In the genomic region with DNA sequence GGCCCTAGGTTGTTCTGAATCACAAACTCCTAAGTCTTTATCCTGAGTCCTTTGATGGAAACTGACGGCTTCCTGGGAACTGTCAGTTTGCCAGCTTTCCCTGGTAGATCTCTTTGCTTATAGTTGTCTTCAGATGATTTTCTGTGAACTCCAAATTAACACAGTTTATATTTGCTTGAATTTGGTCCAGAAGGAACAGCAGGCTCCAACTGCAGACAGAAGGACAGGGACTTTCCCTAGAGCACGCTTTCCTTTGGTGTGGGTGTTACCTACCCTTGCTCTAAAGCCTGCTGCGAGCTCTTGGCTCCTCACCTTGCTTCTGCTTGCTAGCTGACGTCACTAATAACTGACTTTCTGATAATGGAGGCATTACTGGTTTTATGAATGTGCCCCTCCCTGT, we compare ENCODE assay signal across 16 mouse cellular contexts.
DNase-seq lines count a peak whose midpoint lies in the region; ATAC-seq lines count a peak whose summit lies in the region.
"Had no signal": no experiment of that assay in that cellular context is flagged by ENCODE, and none has a peak within 500 bp of the region (broad histone marks: within the 10 kb centered on the region; RNA-seq: fewer than 3 reads in every experiment).

No protein-coding gene starts in this region.

- peak; percentile 26 to 28 for DNase-seq in cerebellum, adult 18-20 months
- DNase-seq in layer of hippocampus, adult 11-12 months (ENCODE audit: low spot score): peak; percentile 25
- no peak for DNase-seq in layer of hippocampus, postnatal 10 days (ENCODE audit: low spot score in 2 of 2)
- peak; percentile 78 for DNase-seq in brain, adult 2 months (ENCODE audit: low read depth, low spot score)
- peak; percentile 25 for DNase-seq in layer of hippocampus, adult 9-10 months (ENCODE audit: low spot score)
- DNase-seq in spleen, postnatal 10 days (ENCODE audit: low spot score in 2 of 2): no peak
- DNase-seq: kidney, adult 8-10 months; kidney, postnatal 36 days; lung, postnatal 10 days; thymus, postnatal 14 days had no signal

- no peaks in the 10 kb centered on the region for H3K36me3 ChIP-seq in midbrain, embryonic 13.5 days
- H3K36me3 ChIP-seq: limb, embryonic 13.5 days; midbrain, embryonic 15.5 days had no signal

- H3K4me2 ChIP-seq in midbrain, embryonic 13.5 days (replicated peaks): no peak overlapping the region
- H3K4me2 ChIP-seq: forebrain, embryonic 13.5 days; limb, embryonic 13.5 days; midbrain, embryonic 15.5 days had no signal

- H3K9me3 ChIP-seq in midbrain, embryonic 13.5 days: no peaks in the 10 kb centered on the region
- H3K9me3 ChIP-seq: forebrain, embryonic 13.5 days; limb, embryonic 13.5 days; midbrain, embryonic 15.5 days had no signal

- H3K27me3 ChIP-seq in midbrain, embryonic 13.5 days: no peaks in the 10 kb centered on the region
- H3K27me3 ChIP-seq: forebrain, embryonic 13.5 days; limb, embryonic 13.5 days; midbrain, embryonic 15.5 days had no signal

- WGBS in midbrain, embryonic 13.5 days: 84% methylated on average over 4 of the region's 4 CpGs

- H3K27ac ChIP-seq in midbrain, embryonic 13.5 days: no peak overlapping the region
- H3K27ac ChIP-seq: forebrain, embryonic 13.5 days; limb, embryonic 13.5 days; midbrain, embryonic 15.5 days; stomach, postnatal 0 days had no signal

- H3K4me1 ChIP-seq in midbrain, embryonic 13.5 days (replicated peaks): 0 out of 2 replicates have a peak, but pooled peaks cover 4% of the 10 kb centered on the region
- H3K4me1 ChIP-seq: forebrain, embryonic 13.5 days; limb, embryonic 13.5 days; midbrain, embryonic 15.5 days had no signal

- no peak for ATAC-seq in cerebellum, adult (ENCODE audit: insufficient number of reproducible peaks, low FRiP score, low TSS enrichment)
- no peak for ATAC-seq in midbrain, embryonic 13.5 days
- ATAC-seq: midbrain, embryonic 15.5 days had no signal

- no peak overlapping the region for H3K4me3 ChIP-seq in midbrain, embryonic 13.5 days (replicated peaks)
- H3K4me3 ChIP-seq: forebrain, embryonic 13.5 days; limb, embryonic 13.5 days; midbrain, embryonic 15.5 days had no signal

- H3K9ac ChIP-seq in midbrain, embryonic 13.5 days (replicated peaks): no peak overlapping the region
- H3K9ac ChIP-seq: forebrain, embryonic 13.5 days; limb, embryonic 13.5 days; midbrain, embryonic 15.5 days had no signal

Comparison
In these comparisons a context has a peak if more than half of its experiments do, and no peak if none do; other contexts are left out.
1. DNase-seq: peak in cerebellum, adult 18-20 months (2 of 2), layer of hippocampus, adult 11-12 months (single experiment), brain, adult 2 months (single experiment) and layer of hippocampus, adult 9-10 months (single experiment); none in layer of hippocampus, postnatal 10 days (0 of 2) and spleen, postnatal 10 days (0 of 2).